Mouse (Mus musculus) heart, postnatal 14 days (tissue): ENCODE results near the gene Ddx5. TPM values are rescaled to one million over a fixed set of nuclear protein-coding genes. Genes with fewer than 3 reads are reported as not detected.
"Not testable (repeated sequence)": the region's sequence is repeated elsewhere in the genome, so short reads cannot be mapped to it uniquely, and the experiment has no call there.

Experiments used
- DNase-seq, 2 experiments: peaks; one replicate each; pipeline ENCODE4 v3.0.0; 2021 to 2022
- intact Hi-C: fragments of 180-260 bp; cut with DNase I; formaldehyde crosslinking; loops from one replicate; pipeline ENCODE4 v1.15.1; 2025
- total RNA-seq, 2 experiments: library from RNA; stranded (reverse); gene quantifications; 2 replicates each; pipeline ENCODE4 v1.2.3; 2021

The Ddx5 gene
- total RNA-seq, 2 experiments from 2014 or later: 425 to 428 TPM

- no peak for DNase-seq
- intact Hi-C loops: loop anchor here (5.0 kb wide), 1 partner anchor 127 kb away; the partner anchor contains the start of gene Smurf2
These were observed 6.7 kb upstream of the Ddx5 start for GRCm38 (mm10) chr11:106795679-106796078.

GRCm38 (mm10) chr11:106793846-106794245 lies 4.9 kb upstream of the Ddx5 start:
- intact Hi-C loops: no loop called here
- no peak for DNase-seq

GRCm38 (mm10) chr11:106789649-106790048 lies 664 bp upstream of the Ddx5 start:
- no peak for DNase-seq
- intact Hi-C loops: loop anchor here (5.0 kb wide), 2 partner anchors 188 to 208 kb away; partner anchors contain the start of gene Kpna2

GRCm38 (mm10) chr11:106788026-106788774 lies 785 bp downstream of the Ddx5 start:
- intact Hi-C loops: loop anchor here (5.0 kb wide), 2 partner anchors 189 to 209 kb away; partner anchors contain the start of gene Kpna2
- peak; percentile 99 to 100 for DNase-seq

GRCm38 (mm10) chr11:106787131-106788025 lies 1.6 kb downstream of the Ddx5 start:
- peak; percentile 94 for DNase-seq
- intact Hi-C loops: loop anchor here (5.0 kb wide), 2 partner anchors 190 to 210 kb away; partner anchors contain the start of gene Kpna2

- intact Hi-C loops: loop anchor here (5.0 kb wide), 2 partner anchors 192 to 212 kb away; partner anchors contain the start of gene Kpna2
- DNase-seq: no peak
These were observed 3.9 kb downstream of the Ddx5 start for GRCm38 (mm10) chr11:106785043-106785442.

GRCm38 (mm10) chr11:106784476-106784875 lies 4.5 kb downstream of the Ddx5 start:
- no peak for DNase-seq
- intact Hi-C loops: no loop called here

- intact Hi-C loops: no loop called here
- DNase-seq: no peak
These were observed 5.9 kb downstream of the Ddx5 start for GRCm38 (mm10) chr11:106782841-106783764.

GRCm38 (mm10) chr11:106782271-106782670 lies 6.7 kb downstream of the Ddx5 start:
- intact Hi-C loops, DNase-seq: not testable (repeated sequence)

- intact Hi-C loops: no loop called here
- no peak for DNase-seq
These were observed 8.3 kb downstream of the Ddx5 start for GRCm38 (mm10) chr11:106780590-106781220.

GRCm38 (mm10) chr11:106780089-106780425 lies 8.9 kb downstream of the Ddx5 start:
- no peak for DNase-seq
- intact Hi-C loops: no loop called here

- intact Hi-C loops: no loop called here
- DNase-seq: peak; percentile 93
These were observed 9.4 kb downstream of the Ddx5 start, which contains the start of gene Polg2 for GRCm38 (mm10) chr11:106779388-106780088. TSS of gene Polg2 (minus strand) at chr11:106779537.

- intact Hi-C loops: no loop called here
- no peak for DNase-seq
These were observed 10.2 kb downstream of the Ddx5 start for GRCm38 (mm10) chr11:106778589-106779387.

GRCm38 (mm10) chr11:106778132-106778531 lies 10.9 kb downstream of the Ddx5 start:
- intact Hi-C loops: no loop called here
- DNase-seq: no peak

- intact Hi-C loops: no loop called here
- no peak for DNase-seq
These were observed 11.6 kb downstream of the Ddx5 start for GRCm38 (mm10) chr11:106777395-106777794.

- intact Hi-C loops: no loop called here
- no peak for DNase-seq
These were observed 12.0 kb downstream of the Ddx5 start for GRCm38 (mm10) chr11:106776960-106777359.

- DNase-seq: no peak
- intact Hi-C loops: no loop called here
These were observed 15.9 kb downstream of the Ddx5 start for GRCm38 (mm10) chr11:106773061-106773460.
